In genomic region chr11:120633520-120634343, GRCm38 (mm10) we compare ENCODE assay signal across 8 mouse cellular contexts. TPM values are rescaled to one million over a fixed set of nuclear protein-coding genes. Genes with fewer than 3 reads are reported as not detected.
DNase-seq lines count a peak whose midpoint lies in the region; ATAC-seq and TF ChIP-seq lines count a peak whose summit lies in the region.

TSS of gene Mafg (minus strand) at chr11:120633600.

- H3K4me1 ChIP-seq in bone marrow, adult 2 months (ENCODE audit: control insufficient read depth, insufficient read depth, low read length): peaks cover 9% of the 10 kb centered on the region
- H3K4me1 ChIP-seq in embryonic facial prominence, embryonic 15.5 days: peaks cover 33% of the 10 kb centered on the region
- peaks cover 33% of the 10 kb centered on the region for H3K4me1 ChIP-seq in kidney, embryonic 14.5 days (ENCODE audit: control insufficient read depth, insufficient read depth, low read length)
- H3K4me1 ChIP-seq in limb, embryonic 15.5 days: peaks cover 38% of the 10 kb centered on the region

- no peaks in the 10 kb centered on the region for H3K9me3 ChIP-seq in embryonic facial prominence, embryonic 15.5 days (replicated peaks)
- no peaks in the 10 kb centered on the region for H3K9me3 ChIP-seq in kidney, embryonic 14.5 days (ENCODE audit: control insufficient read depth, low read length)
- no peaks in the 10 kb centered on the region for H3K9me3 ChIP-seq in limb, embryonic 15.5 days

- peak within 1 kb of the TSS; percentile 94 for H3K27ac ChIP-seq in bone marrow, adult 2 months (ENCODE audit: control insufficient read depth, insufficient read depth, low read depth, low read length, poor library complexity)
- peak within 1 kb of the TSS; percentile 86 for H3K27ac ChIP-seq in embryonic facial prominence, embryonic 15.5 days (replicated peaks)
- peak within 1 kb of the TSS; percentile 88 for H3K27ac ChIP-seq in kidney, embryonic 14.5 days (ENCODE audit: low read depth, low read length)
- peak within 1 kb of the TSS; percentile 91 for H3K27ac ChIP-seq in limb, embryonic 15.5 days

- TF ChIP-seq POLR2A in bone marrow, adult 2 months (IDR thresholded peaks at IDR 0.05; ENCODE audit: borderline replicate concordance, control insufficient read depth, low read depth, low read length): peak; percentile 43; the same call in 1 of the 2 replicates

- peaks cover 10% of the 10 kb centered on the region for H3K36me3 ChIP-seq in embryonic facial prominence, embryonic 15.5 days
- peaks cover 9% of the 10 kb centered on the region for H3K36me3 ChIP-seq in kidney, embryonic 14.5 days (ENCODE audit: control insufficient read depth, insufficient read depth, low read length)
- peaks cover 9% of the 10 kb centered on the region for H3K36me3 ChIP-seq in limb, embryonic 15.5 days

- 15% methylated on average over 58 of the region's 58 CpGs for WGBS in bone marrow, adult 2 months
- 12% methylated on average over 58 of the region's 58 CpGs for WGBS in embryonic facial prominence, embryonic 15.5 days
- WGBS in kidney, embryonic 14.5 days: 16% methylated on average over 43 of the region's 58 CpGs
- WGBS in limb, embryonic 15.5 days: 11% methylated on average over 58 of the region's 58 CpGs

- H3K4me3 ChIP-seq in bone marrow, adult 2 months (replicated peaks; ENCODE audit: control insufficient read depth, low read depth, low read length): peak within 1 kb of the TSS; percentile 80
- peak within 1 kb of the TSS; percentile 93 for H3K4me3 ChIP-seq in embryonic facial prominence, embryonic 15.5 days (replicated peaks)
- H3K4me3 ChIP-seq in kidney, embryonic 14.5 days (ENCODE audit: low read length): peak within 1 kb of the TSS; percentile 98
- peak within 1 kb of the TSS; percentile 99 for H3K4me3 ChIP-seq in limb, embryonic 15.5 days

- TF ChIP-seq CTCF in bone marrow, adult 2 months (IDR thresholded peaks at IDR 0.05; ENCODE audit: control insufficient read depth, insufficient read depth, low read length): no peak

- peak; percentile 91 for ATAC-seq in embryonic facial prominence, embryonic 15.5 days (ENCODE audit: insufficient number of reproducible peaks, low FRiP score, low TSS enrichment, low read depth)
- peak; percentile 90 for ATAC-seq in kidney, embryonic 14.5 days (ENCODE audit: low FRiP score, low TSS enrichment)
- ATAC-seq in limb, embryonic 15.5 days (ENCODE audit: insufficient number of reproducible peaks, low FRiP score, low TSS enrichment, low read depth): peak; percentile 82

- H3K4me2 ChIP-seq in embryonic facial prominence, embryonic 15.5 days (replicated peaks): peak within 1 kb of the TSS; percentile 65
- peak within 1 kb of the TSS; percentile 61 for H3K4me2 ChIP-seq in kidney, embryonic 14.5 days (replicated peaks; ENCODE audit: low read depth, low read length)
- peak within 1 kb of the TSS; percentile 80 for H3K4me2 ChIP-seq in limb, embryonic 15.5 days

- peak within 1 kb of the TSS; percentile 84 for H3K9ac ChIP-seq in embryonic facial prominence, embryonic 15.5 days
- H3K9ac ChIP-seq in kidney, embryonic 14.5 days (ENCODE audit: low read depth, low read length): peak within 1 kb of the TSS; percentile 95
- peak within 1 kb of the TSS; percentile 93 for H3K9ac ChIP-seq in limb, embryonic 15.5 days

- peak; percentile 97 for DNase-seq in 416B (ENCODE audit: low read depth)
- DNase-seq in heart, adult 9 months (ENCODE audit: low spot score in 2 of 2): peak; percentile 90 to 91
- peak; percentile 75 to 85 for DNase-seq in monocyte, adult 2 months (ENCODE audit: low read depth in 1 of 2, low spot score in 2 of 2)
- DNase-seq in spleen, postnatal 36 days (ENCODE audit: low spot score in 2 of 2): peak; percentile 89 to 92

- no peaks in the 10 kb centered on the region for H3K27me3 ChIP-seq in embryonic facial prominence, embryonic 15.5 days
- H3K27me3 ChIP-seq in kidney, embryonic 14.5 days (ENCODE audit: control insufficient read depth, insufficient read depth, low read length): no peaks in the 10 kb centered on the region
- no peaks in the 10 kb centered on the region for H3K27me3 ChIP-seq in limb, embryonic 15.5 days

RNA-seq across cellular contexts. Expression of gene Mafg, which starts in this region (rescaled TPM):
- polyA plus RNA-seq in bone marrow, adult 2 months (2011; ENCODE audit: insufficient read depth, insufficient read length, low replicate concordance, missing spikeins): 61.7 and 86.9 TPM in 2 replicates
- polyA plus RNA-seq in embryonic facial prominence, embryonic 15.5 days (2015; fragmentation: Nextera tagmentation; extraction: Ambion mirVana): 36.4 and 38.7 TPM in 2 replicates
- 26.9 and 27.9 TPM in 2 replicates for polyA plus RNA-seq in kidney, embryonic 14.5 days (2014; fragmentation: Nextera tagmentation; extraction: Ambion mirVana)
- 26.6 and 32.9 TPM in 2 replicates for polyA plus RNA-seq in limb, embryonic 15.5 days (2015; fragmentation: Nextera tagmentation; extraction: Ambion mirVana)

Comparison
In these comparisons a context has a peak if more than half of its experiments do, and no peak if none do; other contexts are left out.
1. Peak in every context shown above with its lines: DNase-seq, ATAC-seq, H3K4me3 ChIP-seq and H3K27ac ChIP-seq.